Mouse (Mus musculus) heart, embryonic 14.5 days (tissue): Measurements from ENCODE around the gene Cpne2. TPM values are rescaled to one million over a fixed set of nuclear protein-coding genes. Genes with fewer than 3 reads are reported as not detected.
A peak's percentile ranks its signal among the peaks of the same experiment; 100 is the strongest.

Source experiments
- ATAC-seq: fragments of 200-750 bp; cut with Nextera tagmentation; 2 replicates; pipeline ENCODE4 v1.8.0; 2017; ENCODE audit warnings: low read depth, moderate TSS enrichment; ENCODE audit not compliant: insufficient number of reproducible peaks, insufficient read depth, low FRiP score
- H3K27ac ChIP-seq, 2 experiments: fragments of 200-500 bp in 1 of 2; fragments of 300-500 bp in 1 of 2; sonication (generic) in 1 of 2; replicated peaks in 1 of 2; 2 replicates each; pipeline ENCODE4 v1.5.1; 2012 to 2014; ENCODE audit warnings: low read depth in 2 of 2, low read length in 2 of 2, control low read depth in 1 of 2, mild to moderate bottlenecking in 1 of 2, mixed read lengths in 1 of 2; ENCODE audit not compliant: control insufficient read depth in 1 of 2, insufficient read depth in 1 of 2
- H3K27me3 ChIP-seq: fragments of 300-500 bp; sonication (generic); 2 replicates; pipeline ENCODE4 v1.6.1; 2014; ENCODE audit warnings: mild to moderate bottlenecking, low read length, control low read depth; ENCODE audit not compliant: control insufficient read depth, insufficient read depth
- H3K36me3 ChIP-seq: fragments of 300-500 bp; sonication (generic); 2 replicates; pipeline ENCODE4 v1.6.1; 2014; ENCODE audit warnings: mild to moderate bottlenecking, control low read depth, low read length, mixed read lengths; ENCODE audit not compliant: control insufficient read depth, insufficient read depth
- H3K4me1 ChIP-seq, 2 experiments: fragments of 200-500 bp in 1 of 2; fragments of 300-500 bp in 1 of 2; sonication (generic) in 1 of 2; 2 replicates each; pipeline ENCODE4 v1.6.1; 2012 to 2014; ENCODE audit warnings: low read length in 2 of 2, control low read depth in 1 of 2, mixed read lengths in 1 of 2; ENCODE audit not compliant: control insufficient read depth in 2 of 2, insufficient read depth in 2 of 2
- H3K4me2 ChIP-seq: fragments of 300-500 bp; sonication (generic); 2 replicates; pipeline ENCODE4 v1.6.1; 2014; ENCODE audit warnings: mild to moderate bottlenecking, low read length
- H3K4me3 ChIP-seq, 2 experiments: fragments of 200-500 bp in 1 of 2; fragments of 300-500 bp in 1 of 2; sonication (generic) in 1 of 2; 2 replicates each; pipeline ENCODE4 v1.5.1; 2012 to 2014; ENCODE audit warnings: low read length in 2 of 2, mild to moderate bottlenecking in 2 of 2, control low read depth in 1 of 2, low read depth in 1 of 2, moderate library complexity in 1 of 2; ENCODE audit not compliant: control insufficient read depth in 1 of 2, insufficient read depth in 1 of 2
- H3K9ac ChIP-seq: fragments of 300-500 bp; sonication (generic); 2 replicates; pipeline ENCODE4 v1.6.1; 2014; ENCODE audit warnings: mild to moderate bottlenecking, low read length
- H3K9me3 ChIP-seq: fragments of 300-500 bp; sonication (generic); 2 replicates; pipeline ENCODE4 v1.6.1; 2016; ENCODE audit warnings: low read length, control low read depth; ENCODE audit not compliant: control insufficient read depth
- WGBS: fragments of 180-500 bp; shearing (Covaris S2); extraction: QIAGEN DNeasy Blood & Tissue Kit; methylation state at CpG from one replicate; pipeline ENCODE4 v1.1.7; 2014; 5-methylcytosine and 5-hydroxymethylcytosine counted together
- polyA plus RNA-seq: library from polyadenylated mRNA; unstranded; fragments of >200 nt; fragmentation: Nextera tagmentation; extraction: Ambion mirVana; gene quantifications from 2 replicates; pipeline ENCODE4 v1.2.1, GENCODE M21; 2014

Cpne2 gene
- polyA plus RNA-seq, 1 experiment from 2014 or later, result 6.8 TPM

DNA sequence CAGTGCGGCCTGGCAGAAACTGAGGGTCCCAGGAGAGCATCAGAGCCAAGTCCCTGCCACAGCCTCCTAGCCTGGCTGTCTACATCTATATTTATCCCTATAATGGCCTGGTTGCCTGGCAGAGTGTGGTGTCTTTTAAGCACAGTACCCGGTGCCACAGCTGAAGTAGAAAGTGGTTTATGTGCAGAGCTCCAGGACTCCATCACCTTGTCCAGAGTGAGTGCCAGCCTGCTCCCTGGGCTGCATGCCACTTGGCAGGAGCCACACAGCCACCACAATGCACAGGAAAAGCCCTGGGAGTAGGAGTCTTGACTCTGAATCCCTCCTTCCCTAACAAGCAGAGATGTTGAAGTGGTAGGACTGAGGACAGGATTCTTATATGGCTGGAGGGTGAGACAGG lies 4.7 kb downstream of the Cpne2 start:
- Histone ChIP-seq H3K36me3 (no peaks in the 10 kb centered on the region), H3K27ac (no peak overlapping the region), H3K9ac (no peak overlapping the region), H3K9me3 (no peaks in the 10 kb centered on the region), H3K4me3 (no peak overlapping the region), H3K27me3 (peaks cover 33% of the 10 kb centered on the region), H3K4me2 (no peak overlapping the region), H3K4me1 (peaks cover 2 to 12% of the 10 kb centered on the region in 2 experiments; a peak in 2 of 4 replicates)
- ATAC-seq, result no peak
- WGBS, result 70% methylated on average over 2 of the region's 2 CpGs

DNA sequence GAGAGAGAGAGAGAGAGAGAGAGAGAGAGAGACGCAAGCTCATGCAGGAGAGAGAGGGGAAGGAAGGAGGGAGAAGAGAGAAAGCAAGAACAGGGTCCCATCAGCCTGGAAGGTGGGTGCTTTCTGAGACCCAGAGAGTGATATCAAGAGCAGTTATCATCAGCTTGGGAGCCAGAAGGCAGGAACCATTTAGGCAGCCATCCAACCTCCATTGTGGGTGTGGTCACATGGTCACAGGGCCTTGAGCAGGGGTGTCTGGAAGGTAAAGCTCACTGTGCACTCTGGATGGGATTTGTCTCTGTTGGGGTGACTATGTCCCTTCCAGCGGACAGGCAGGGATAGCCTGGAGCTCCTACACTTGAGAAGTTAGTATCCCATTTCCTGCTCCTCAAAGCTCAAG lies 7.2 kb downstream of the Cpne2 start:
- Histone ChIP-seq H3K36me3 (no peaks in the 10 kb centered on the region), H3K27me3 (peaks cover 17% of the 10 kb centered on the region), H3K27ac (no peak overlapping the region), H3K4me2 (no peak overlapping the region), H3K4me1 (peaks cover 4% of the 10 kb centered on the region in 2 experiments; a peak in 1 of 4 replicates), H3K4me3 (no peak overlapping the region), H3K9ac (no peak overlapping the region), H3K9me3 (no peaks in the 10 kb centered on the region)
- 69% methylated on average over 1 of the region's 2 CpGs for WGBS
- ATAC-seq, result no peak

DNA sequence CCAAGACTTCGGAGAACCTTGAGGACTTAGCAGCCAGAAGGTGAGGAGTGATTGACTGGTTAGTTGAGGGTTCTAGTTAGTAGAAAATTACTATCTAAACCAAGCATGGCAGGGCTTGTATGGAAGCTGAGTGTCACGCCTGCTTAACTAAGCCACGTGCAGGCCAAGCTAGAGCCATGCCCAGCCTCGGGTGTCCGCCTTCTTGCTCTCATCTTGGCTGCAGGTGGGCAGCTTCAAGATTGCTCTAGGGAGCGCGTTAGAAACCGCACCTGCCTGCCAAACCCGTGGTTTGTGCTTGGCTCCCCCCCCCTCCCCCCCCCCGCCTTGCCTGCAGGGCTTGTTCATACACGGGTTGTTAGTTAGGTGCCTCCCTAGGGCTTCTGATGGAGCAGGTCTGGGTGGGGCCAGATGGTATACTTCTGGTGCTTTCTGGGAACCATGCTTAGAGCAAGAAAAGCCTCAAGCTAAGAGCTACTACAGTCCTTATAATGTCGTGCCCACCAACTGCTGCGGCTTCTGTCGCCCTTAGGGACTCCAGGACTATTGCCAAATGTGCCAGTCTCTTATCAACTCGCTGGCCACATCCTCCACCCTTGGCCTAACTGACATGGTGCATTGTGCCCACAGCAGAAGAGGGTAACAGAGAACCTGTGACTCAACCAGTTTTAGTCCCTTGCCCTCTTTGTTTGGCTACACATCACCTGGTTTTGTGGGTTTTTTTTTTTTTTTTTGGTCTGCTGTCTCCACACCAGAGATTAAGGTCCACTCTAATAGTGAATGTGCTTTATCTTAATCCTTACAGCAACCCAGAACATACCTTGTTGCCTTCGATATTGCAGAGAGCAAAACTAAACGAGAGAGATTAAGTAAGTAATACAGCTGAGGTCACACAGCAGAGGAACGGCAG lies 8.4 kb downstream of the Cpne2 start:
- peaks cover 9% of the 10 kb centered on the region; the same call in 1 of the 2 replicates for H3K27me3 ChIP-seq
- ATAC-seq, result no peak
- 73% methylated on average over 17 of the region's 18 CpGs for WGBS

DNA sequence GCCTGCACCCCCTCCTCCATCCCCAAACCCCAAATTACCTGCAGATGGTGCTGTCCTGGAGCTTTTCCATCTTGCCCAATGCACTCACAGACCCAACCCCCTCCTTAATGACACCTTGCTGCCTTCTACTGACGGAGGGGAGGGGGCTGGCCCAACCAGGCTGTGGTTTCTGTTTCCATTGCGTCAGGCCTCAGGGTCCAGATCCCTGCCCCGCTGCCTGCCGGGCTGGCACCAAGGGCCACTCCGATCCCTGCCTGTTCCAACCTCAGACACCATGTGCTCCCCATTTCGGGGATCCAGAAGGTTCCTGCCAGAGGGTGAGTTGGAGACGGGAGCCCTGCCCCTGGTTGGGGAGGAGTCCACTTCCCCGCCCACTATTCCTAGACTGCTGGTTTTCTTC lies 11.2 kb downstream of the Cpne2 start:
- no peak overlapping the region for H3K9ac ChIP-seq
- 57% methylated on average over 8 of the region's 8 CpGs for WGBS
- no peak for ATAC-seq

More for the DNA sequence above, 8.4 kb downstream of the Cpne2 start:
- H3K9me3 ChIP-seq, result no peaks in the 10 kb centered on the region
- H3K9ac ChIP-seq, result no peak overlapping the region
- no peaks in the 10 kb centered on the region for H3K36me3 ChIP-seq
- no peak overlapping the region for H3K4me2 ChIP-seq
- H3K27ac ChIP-seq, result no peak overlapping the region
- H3K4me1 ChIP-seq, result peaks cover 3 to 4% of the 10 kb centered on the region in 2 experiments; a peak in 1 of 4 replicates
- H3K4me3 ChIP-seq, result no peak overlapping the region

DNA sequence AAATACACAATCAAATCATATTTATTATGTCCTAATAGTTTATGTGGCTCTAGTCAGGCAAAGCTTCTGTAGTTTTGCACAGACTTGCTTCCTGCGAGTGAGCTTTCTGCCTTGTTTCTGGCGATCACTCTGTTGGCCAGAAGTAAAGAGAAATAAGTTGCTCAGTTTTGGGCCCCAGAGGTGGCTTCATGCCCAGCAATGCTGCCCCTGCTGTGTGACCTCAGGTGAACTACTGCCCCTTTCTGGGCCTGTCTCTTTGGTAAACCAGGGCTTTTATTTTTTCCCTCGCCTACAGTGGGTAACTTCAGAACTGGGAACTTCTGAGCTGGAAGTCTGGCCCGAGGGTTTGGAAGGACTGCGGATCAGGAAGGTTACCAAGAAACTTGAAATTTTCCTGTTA lies 16.3 kb downstream of the Cpne2 start:
- Histone ChIP-seq H3K27me3 (no peaks in the 10 kb centered on the region), H3K36me3 (no peaks in the 10 kb centered on the region), H3K9ac (no peak overlapping the region), H3K4me1 (peaks cover 6 to 18% of the 10 kb centered on the region in 2 experiments), H3K4me2 (no peak overlapping the region), H3K4me3 (no peak overlapping the region), H3K9me3 (no peaks in the 10 kb centered on the region), H3K27ac (no peak overlapping the region)
- no peak for ATAC-seq
- WGBS, result 76% methylated on average over 5 of the region's 5 CpGs

More for the DNA sequence above, 11.2 kb downstream of the Cpne2 start:
- Histone ChIP-seq H3K27ac (no peak overlapping the region), H3K4me1 (peaks cover 0 to 4% of the 10 kb centered on the region in 2 experiments; a peak in 1 of 4 replicates), H3K36me3 (no peaks in the 10 kb centered on the region), H3K4me2 (no peak overlapping the region), H3K9me3 (no peaks in the 10 kb centered on the region), H3K4me3 (no peak overlapping the region), H3K27me3 (no peaks in the 10 kb centered on the region)

DNA sequence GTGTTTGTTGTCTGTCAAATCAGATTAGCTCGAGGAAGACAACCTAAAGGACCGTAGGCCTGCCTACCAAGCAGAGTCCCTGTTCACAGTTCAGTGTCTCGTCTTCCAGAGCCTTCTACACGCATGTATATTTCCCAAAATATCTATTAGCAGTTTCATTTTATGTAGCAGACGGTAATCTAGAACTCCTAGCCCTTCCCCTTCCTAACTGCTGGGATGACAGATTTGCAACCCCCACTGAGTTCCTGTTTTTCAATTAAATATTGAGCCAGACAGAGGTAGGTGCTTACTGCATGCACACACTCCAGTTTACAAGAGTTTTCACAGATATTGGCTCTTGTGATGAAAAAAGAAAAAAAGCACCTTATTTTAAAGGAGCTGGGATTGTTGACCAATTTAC lies 16.7 kb downstream of the Cpne2 start:
- 50% methylated on average over 5 of the region's 5 CpGs for WGBS
- ATAC-seq, result no peak

DNA sequence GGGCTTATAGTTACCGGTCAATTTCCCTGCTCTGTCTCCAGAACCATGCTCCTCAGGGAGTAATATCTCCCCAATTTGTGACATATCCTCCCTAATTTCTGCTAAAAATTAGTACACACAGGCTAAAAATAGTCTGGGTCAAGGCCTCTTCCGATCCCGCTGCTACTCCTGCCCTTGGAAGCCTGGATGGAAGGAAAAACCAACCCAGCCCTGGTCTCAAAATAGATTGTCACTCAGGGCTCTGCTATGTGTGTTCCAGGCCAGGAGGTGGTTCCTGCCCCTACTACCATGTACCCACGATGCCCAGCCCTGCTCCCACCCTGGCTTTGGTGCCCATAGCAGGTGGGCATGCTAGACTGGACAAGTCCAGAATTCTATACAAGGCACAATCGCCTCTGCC lies 17.2 kb downstream of the Cpne2 start:
- no peak overlapping the region for H3K4me3 ChIP-seq
- no peaks in the 10 kb centered on the region for H3K36me3 ChIP-seq
- 0 out of 4 replicates have a peak overlapping the region, but pooled peaks of 1 of the 2 experiments have one; percentile 7 for H3K27ac ChIP-seq
- 42% methylated on average over 5 of the region's 5 CpGs for WGBS
- no peak for ATAC-seq
- no peaks in the 10 kb centered on the region for H3K27me3 ChIP-seq
- no peak overlapping the region for H3K4me2 ChIP-seq
- no peak overlapping the region for H3K9ac ChIP-seq
- peaks cover 6 to 18% of the 10 kb centered on the region in 2 experiments for H3K4me1 ChIP-seq
- H3K9me3 ChIP-seq, result no peaks in the 10 kb centered on the region

More for the DNA sequence above, 16.7 kb downstream of the Cpne2 start:
- no peak overlapping the region for H3K4me3 ChIP-seq
- no peaks in the 10 kb centered on the region for H3K27me3 ChIP-seq
- no peak overlapping the region for H3K9ac ChIP-seq
- H3K9me3 ChIP-seq, result no peaks in the 10 kb centered on the region
- H3K4me2 ChIP-seq, result no peak overlapping the region
- H3K27ac ChIP-seq, result no peak overlapping the region
- H3K36me3 ChIP-seq, result no peaks in the 10 kb centered on the region
- peaks cover 6 to 18% of the 10 kb centered on the region in 2 experiments for H3K4me1 ChIP-seq
